Comparison of ENCODE assay signal across 25 mouse cellular contexts in genomic region chr16:29510743-29511142, GRCm38 (mm10). TPM values are rescaled to one million over a fixed set of nuclear protein-coding genes. Genes with fewer than 3 reads are reported as not detected.
DNase-seq lines count a peak whose midpoint lies in the region; ATAC-seq and TF ChIP-seq lines count a peak whose summit lies in the region.
"Had no signal": no experiment of that assay in that cellular context is flagged by ENCODE, and none has a peak within 500 bp of the region (broad histone marks: within the 10 kb centered on the region; RNA-seq: fewer than 3 reads in every experiment).

No protein-coding gene starts in this region.

- DNase-seq in kidney, adult 2 months, result peak; percentile 58
- DNase-seq in kidney, postnatal 10 days, result peak; percentile 22
- peak; percentile 41 for DNase-seq in yolk sac, embryonic 10.5 days (ENCODE audit: low spot score)
- DNase-seq in left cerebral cortex, adult 9 months (ENCODE audit: low spot score in 2 of 2), result no peak
- no peak for DNase-seq in hindbrain, postnatal 0 days (ENCODE audit: low spot score)
- DNase-seq: adrenal gland, postnatal 10 days; cerebellum, adult 11 months; cerebellum, adult 8-10 months; cerebellum, postnatal 14 days; embryo, embryonic 11 days; gastrocnemius, postnatal 10 days; heart, adult 18-20 months; heart, postnatal 10 days had no signal

- H3K4me2 ChIP-seq in kidney, embryonic 14.5 days (replicated peaks; ENCODE audit: low read depth, low read length), result no peak overlapping the region
- H3K4me2 ChIP-seq in hindbrain, postnatal 0 days (ENCODE audit: low read depth, low read length), result no peak overlapping the region
- H3K4me2 ChIP-seq: embryonic facial prominence, embryonic 15.5 days; forebrain, embryonic 15.5 days had no signal

- H3K9ac ChIP-seq in kidney, embryonic 14.5 days (ENCODE audit: low read depth, low read length), result no peak overlapping the region
- no peak overlapping the region for H3K9ac ChIP-seq in hindbrain, postnatal 0 days (replicated peaks; ENCODE audit: low read length)
- H3K9ac ChIP-seq: embryonic facial prominence, embryonic 15.5 days; forebrain, embryonic 15.5 days had no signal

- no peaks in the 10 kb centered on the region for H3K36me3 ChIP-seq in kidney, adult 2 months (ENCODE audit: control insufficient read depth, insufficient read depth, low read length)
- no peaks in the 10 kb centered on the region for H3K36me3 ChIP-seq in kidney, embryonic 14.5 days (ENCODE audit: control insufficient read depth, insufficient read depth, low read length)
- no peaks in the 10 kb centered on the region for H3K36me3 ChIP-seq in hindbrain, postnatal 0 days (ENCODE audit: insufficient read depth, low read length)
- H3K36me3 ChIP-seq: embryonic facial prominence, embryonic 15.5 days; forebrain, embryonic 15.5 days; heart, embryonic 10.5 days had no signal

- no peaks in the 10 kb centered on the region for H3K4me1 ChIP-seq in kidney, adult 2 months (ENCODE audit: control insufficient read depth, insufficient read depth, low read length)
- no peaks in the 10 kb centered on the region for H3K4me1 ChIP-seq in kidney, embryonic 14.5 days (ENCODE audit: control insufficient read depth, insufficient read depth, low read length)
- H3K4me1 ChIP-seq in hindbrain, postnatal 0 days (ENCODE audit: insufficient read depth, low read length), result no peaks in the 10 kb centered on the region
- H3K4me1 ChIP-seq: embryonic facial prominence, embryonic 15.5 days; forebrain, embryonic 15.5 days; heart, embryonic 10.5 days had no signal

- WGBS in kidney, adult 2 months, result 28% methylated on average over 7 of the region's 7 CpGs
- WGBS in kidney, embryonic 14.5 days, result 58% methylated on average over 7 of the region's 7 CpGs
- WGBS in hindbrain, postnatal 0 days, result 83% methylated on average over 7 of the region's 7 CpGs

- H3K4me3 ChIP-seq in kidney, adult 2 months (ENCODE audit: insufficient read depth, low read depth, low read length), result no peak overlapping the region
- no peak overlapping the region for H3K4me3 ChIP-seq in kidney, embryonic 14.5 days (ENCODE audit: low read length)
- no peak overlapping the region for H3K4me3 ChIP-seq in hindbrain, postnatal 0 days (ENCODE audit: low read length)
- H3K4me3 ChIP-seq: embryonic facial prominence, embryonic 15.5 days; erythroblast, embryonic 14.5 days; forebrain, embryonic 15.5 days; heart, embryonic 10.5 days had no signal

- H3K9me3 ChIP-seq in kidney, embryonic 14.5 days (ENCODE audit: control insufficient read depth, low read length), result no peaks in the 10 kb centered on the region
- no peaks in the 10 kb centered on the region for H3K9me3 ChIP-seq in hindbrain, postnatal 0 days (ENCODE audit: low read length)
- H3K9me3 ChIP-seq: embryonic facial prominence, embryonic 15.5 days; forebrain, embryonic 15.5 days; heart, embryonic 10.5 days had no signal

- TF ChIP-seq CTCF in kidney, adult 2 months (conservative IDR thresholded peaks at IDR 0.05; ENCODE audit: insufficient read depth, insufficient read length, low read depth, low read length), result no peak
- no peak for TF ChIP-seq CTCF in hindbrain, postnatal 0 days (IDR thresholded peaks at IDR 0.05; ENCODE audit: low read depth)

- H3K27ac ChIP-seq in kidney, adult 2 months (ENCODE audit: insufficient read depth, low read depth, low read length), result no peak overlapping the region
- no peak overlapping the region for H3K27ac ChIP-seq in kidney, embryonic 14.5 days (ENCODE audit: low read depth, low read length)
- no peak overlapping the region for H3K27ac ChIP-seq in hindbrain, postnatal 0 days
- H3K27ac ChIP-seq: embryonic facial prominence, embryonic 15.5 days; forebrain, embryonic 15.5 days; heart, embryonic 10.5 days had no signal

- no peak for TF ChIP-seq POLR2A in kidney, adult 2 months (IDR thresholded peaks at IDR 0.05; ENCODE audit: low read depth, low read length)

- H3K27me3 ChIP-seq in kidney, adult 2 months (replicated peaks; ENCODE audit: control insufficient read depth, insufficient read depth, low read length), result no peaks in the 10 kb centered on the region
- no peaks in the 10 kb centered on the region for H3K27me3 ChIP-seq in kidney, embryonic 14.5 days (ENCODE audit: control insufficient read depth, insufficient read depth, low read length)
- H3K27me3 ChIP-seq in hindbrain, postnatal 0 days (ENCODE audit: insufficient read depth, low read length), result no peaks in the 10 kb centered on the region
- H3K27me3 ChIP-seq: embryonic facial prominence, embryonic 15.5 days; forebrain, embryonic 15.5 days had no signal

- ATAC-seq in kidney, embryonic 14.5 days (ENCODE audit: low FRiP score, low TSS enrichment), result peak; percentile 52; the same call in 1 of the 2 replicates
- ATAC-seq in hindbrain, postnatal 0 days, result no peak
- no peak for ATAC-seq in erythroid progenitor cell, adult 5-6 weeks (replicated peaks; ENCODE audit: low FRiP score, poor library complexity, severe bottlenecking)
- ATAC-seq: forebrain, embryonic 15.5 days had no signal

RNA-seq across cellular contexts. Expression of gene Atp13a4, which starts 33.9 kb away (rescaled TPM):
- polyA plus RNA-seq in kidney, adult 2 months (2012; rRNA removed), result 2.3 and 2.6 TPM in 2 replicates
- 1.1 and 1.9 TPM in 2 replicates for polyA plus RNA-seq in kidney, embryonic 14.5 days (2014; fragmentation: Nextera tagmentation; extraction: Ambion mirVana)
- total RNA-seq in hindbrain, postnatal 0 days (2014; rRNA removed), result 2.8 and 7.2 TPM in 2 replicates
- 5.1 and 5.7 TPM in 2 replicates for polyA plus RNA-seq in hindbrain, postnatal 0 days (2015; fragmentation: Nextera tagmentation; extraction: Ambion mirVana)
- not detected in 2 replicates for total RNA-seq in erythroid progenitor cell, adult 5-6 weeks (2015; ENCODE audit: low replicate concordance)
- not detected in 2 replicates for total RNA-seq in erythroid progenitor cell, adult 5-6 weeks (2017; ENCODE audit: low replicate concordance)
- total RNA-seq: common myeloid progenitor, adult 5-6 weeks; gastrocnemius, postnatal 10 days; gastrocnemius, postnatal 4 days; heart, adult 18-20 months; heart, postnatal 10 days; hematopoietic stem cell, adult 5-6 weeks; MEL had no signal
- polyA plus RNA-seq: embryonic facial prominence, embryonic 11.5 days; erythroblast, embryonic 14.5 days; heart, embryonic 14.5 days had no signal

Comparison
In these comparisons a context has a peak if more than half of its experiments do, and no peak if none do; other contexts are left out.
1. DNase-seq: peak in kidney, adult 2 months (single experiment), kidney, postnatal 10 days (single experiment) and yolk sac, embryonic 10.5 days (single experiment); none in left cerebral cortex, adult 9 months (0 of 2) and hindbrain, postnatal 0 days (single experiment).